Mouse (Mus musculus): Measurements from ENCODE around the gene Gm20388. TPM values are rescaled to one million over a fixed set of nuclear protein-coding genes. Genes with fewer than 3 reads are reported as not detected.

Gene Gm20388
- polyA plus RNA-seq, 1 experiment: 28.1 TPM

DNA sequence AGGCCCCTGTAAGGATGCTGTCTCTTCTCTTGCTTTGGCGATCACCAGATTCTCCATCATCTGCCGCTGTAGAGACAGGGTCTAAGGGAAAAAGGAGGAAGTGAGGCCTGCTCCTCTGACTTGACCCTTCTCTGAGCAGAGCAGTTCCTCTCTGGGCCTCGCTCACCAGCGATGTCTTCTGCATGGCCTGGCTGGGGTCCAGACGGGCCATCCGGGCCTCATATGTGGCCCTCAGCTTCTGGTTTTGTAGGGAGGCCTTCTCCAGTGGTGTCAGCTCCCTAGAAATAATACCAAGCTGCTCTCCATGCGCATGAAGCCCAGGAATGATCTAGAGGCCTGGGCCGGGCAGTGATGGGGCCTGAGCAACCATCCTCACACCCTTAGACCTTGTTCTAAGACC is 3338.0 kb downstream of the Gm20388 start:
- Histone ChIP-seq H3K9me3 (replicated peaks; ENCODE audit: control insufficient read depth, insufficient read depth, low read length, poor library complexity, severe bottlenecking) (no peaks in the 10 kb centered on the region), H3K36me3 (ENCODE audit: control insufficient read depth, insufficient read depth, low read length, poor library complexity, severe bottlenecking) (no peaks in the 10 kb centered on the region), H3K9ac (ENCODE audit: low read depth, poor library complexity, severe bottlenecking) (no peak overlapping the region), H3K4me1 (ENCODE audit: control insufficient read depth, insufficient read depth, low read length) (no peaks in the 10 kb centered on the region), H3K4me3 (ENCODE audit: low read depth, low read length) (no peak overlapping the region), H3K27me3 (ENCODE audit: control insufficient read depth, insufficient read depth, low read length, poor library complexity, severe bottlenecking) (no peaks in the 10 kb centered on the region), H3K27ac (ENCODE audit: insufficient read depth, low read length) (no peak overlapping the region)
- TF ChIP-seq CTCF (IDR thresholded peaks at IDR 0.05; ENCODE audit: low read depth, low read length): no peak
- no peak for TF ChIP-seq POLR2A (IDR thresholded peaks at IDR 0.05; ENCODE audit: insufficient read depth, low read length)
- no peak for TF ChIP-seq EP300 (IDR thresholded peaks at IDR 0.05; ENCODE audit: insufficient read depth, low read depth, low read length)

- Histone ChIP-seq H3K27ac (ENCODE audit: insufficient read depth, low read length) (no peak overlapping the region), H3K36me3 (ENCODE audit: control insufficient read depth, insufficient read depth, low read length, poor library complexity, severe bottlenecking) (no peaks in the 10 kb centered on the region)
- no peak for TF ChIP-seq EP300 (IDR thresholded peaks at IDR 0.05; ENCODE audit: insufficient read depth, low read depth, low read length)
- no peak for TF ChIP-seq POLR2A (IDR thresholded peaks at IDR 0.05; ENCODE audit: insufficient read depth, low read length)
- no peak for TF ChIP-seq CTCF (IDR thresholded peaks at IDR 0.05; ENCODE audit: low read depth, low read length)
Measured at GRCm38 (mm10) chr8:123250940-123251339, 3340.3 kb downstream of the Gm20388 start.

DNA sequence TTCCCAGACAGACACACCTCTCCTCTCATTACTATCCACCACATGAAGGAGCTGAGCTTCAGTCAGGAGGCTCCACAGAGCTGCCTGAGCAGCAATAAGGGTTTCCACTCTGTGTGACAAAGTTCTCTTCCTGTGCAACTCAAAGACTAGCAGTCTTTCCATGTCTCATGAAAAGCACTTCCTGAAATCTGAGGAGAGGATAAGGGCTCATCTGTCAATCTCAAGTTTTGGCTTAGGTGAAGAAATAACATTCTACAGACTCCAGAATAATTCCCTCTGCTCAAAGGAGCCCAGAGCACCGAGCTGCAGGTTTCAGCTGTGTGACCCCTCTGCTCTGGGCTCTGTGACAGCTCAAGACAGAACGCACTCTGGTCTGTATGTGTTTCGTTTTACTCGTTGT is 3342.3 kb downstream of the Gm20388 start:
- no peak for TF ChIP-seq CTCF (IDR thresholded peaks at IDR 0.05; ENCODE audit: low read depth, low read length)
- no peak for TF ChIP-seq POLR2A (IDR thresholded peaks at IDR 0.05; ENCODE audit: insufficient read depth, low read length)
- no peak for TF ChIP-seq EP300 (IDR thresholded peaks at IDR 0.05; ENCODE audit: insufficient read depth, low read depth, low read length)
- no peak overlapping the region for H3K27ac ChIP-seq (ENCODE audit: insufficient read depth, low read length)
- H3K36me3 ChIP-seq (ENCODE audit: control insufficient read depth, insufficient read depth, low read length, poor library complexity, severe bottlenecking): peaks cover 3% of the 10 kb centered on the region
- no peak overlapping the region for H3K4me3 ChIP-seq (ENCODE audit: low read depth, low read length)
- no peaks in the 10 kb centered on the region for H3K4me1 ChIP-seq (ENCODE audit: control insufficient read depth, insufficient read depth, low read length)
- no peak overlapping the region for H3K9ac ChIP-seq (ENCODE audit: low read depth, poor library complexity, severe bottlenecking)
- no peaks in the 10 kb centered on the region for H3K27me3 ChIP-seq (ENCODE audit: control insufficient read depth, insufficient read depth, low read length, poor library complexity, severe bottlenecking)
- H3K9me3 ChIP-seq (replicated peaks; ENCODE audit: control insufficient read depth, insufficient read depth, low read length, poor library complexity, severe bottlenecking): no peaks in the 10 kb centered on the region

More at GRCm38 (mm10) chr8:123250940-123251339, 3340.3 kb downstream of the Gm20388 start:
- no peaks in the 10 kb centered on the region for H3K27me3 ChIP-seq (ENCODE audit: control insufficient read depth, insufficient read depth, low read length, poor library complexity, severe bottlenecking)
- no peak overlapping the region for H3K4me3 ChIP-seq (ENCODE audit: low read depth, low read length)
- H3K9ac ChIP-seq (ENCODE audit: low read depth, poor library complexity, severe bottlenecking): no peak overlapping the region
- no peaks in the 10 kb centered on the region for H3K9me3 ChIP-seq (replicated peaks; ENCODE audit: control insufficient read depth, insufficient read depth, low read length, poor library complexity, severe bottlenecking)
- no peaks in the 10 kb centered on the region for H3K4me1 ChIP-seq (ENCODE audit: control insufficient read depth, insufficient read depth, low read length)

- Histone ChIP-seq H3K9ac (ENCODE audit: low read depth, poor library complexity, severe bottlenecking) (peak overlapping the region; percentile 98), H3K4me3 (ENCODE audit: low read depth, low read length) (peak overlapping the region; percentile 91), H3K36me3 (ENCODE audit: control insufficient read depth, insufficient read depth, low read length, poor library complexity, severe bottlenecking) (peaks cover 3% of the 10 kb centered on the region), H3K9me3 (replicated peaks; ENCODE audit: control insufficient read depth, insufficient read depth, low read length, poor library complexity, severe bottlenecking) (no peaks in the 10 kb centered on the region), H3K27me3 (ENCODE audit: control insufficient read depth, insufficient read depth, low read length, poor library complexity, severe bottlenecking) (no peaks in the 10 kb centered on the region), H3K27ac (ENCODE audit: insufficient read depth, low read length) (no peak overlapping the region), H3K4me1 (ENCODE audit: control insufficient read depth, insufficient read depth, low read length) (no peaks in the 10 kb centered on the region)
- TF ChIP-seq EP300 (IDR thresholded peaks at IDR 0.05; ENCODE audit: insufficient read depth, low read depth, low read length) (no peak), CTCF (IDR thresholded peaks at IDR 0.05; ENCODE audit: low read depth, low read length) (no peak), POLR2A (IDR thresholded peaks at IDR 0.05; ENCODE audit: insufficient read depth, low read length) (no peak)
Measured at GRCm38 (mm10) chr8:123253451-123254098, 3342.9 kb downstream of the Gm20388 start.

DNA sequence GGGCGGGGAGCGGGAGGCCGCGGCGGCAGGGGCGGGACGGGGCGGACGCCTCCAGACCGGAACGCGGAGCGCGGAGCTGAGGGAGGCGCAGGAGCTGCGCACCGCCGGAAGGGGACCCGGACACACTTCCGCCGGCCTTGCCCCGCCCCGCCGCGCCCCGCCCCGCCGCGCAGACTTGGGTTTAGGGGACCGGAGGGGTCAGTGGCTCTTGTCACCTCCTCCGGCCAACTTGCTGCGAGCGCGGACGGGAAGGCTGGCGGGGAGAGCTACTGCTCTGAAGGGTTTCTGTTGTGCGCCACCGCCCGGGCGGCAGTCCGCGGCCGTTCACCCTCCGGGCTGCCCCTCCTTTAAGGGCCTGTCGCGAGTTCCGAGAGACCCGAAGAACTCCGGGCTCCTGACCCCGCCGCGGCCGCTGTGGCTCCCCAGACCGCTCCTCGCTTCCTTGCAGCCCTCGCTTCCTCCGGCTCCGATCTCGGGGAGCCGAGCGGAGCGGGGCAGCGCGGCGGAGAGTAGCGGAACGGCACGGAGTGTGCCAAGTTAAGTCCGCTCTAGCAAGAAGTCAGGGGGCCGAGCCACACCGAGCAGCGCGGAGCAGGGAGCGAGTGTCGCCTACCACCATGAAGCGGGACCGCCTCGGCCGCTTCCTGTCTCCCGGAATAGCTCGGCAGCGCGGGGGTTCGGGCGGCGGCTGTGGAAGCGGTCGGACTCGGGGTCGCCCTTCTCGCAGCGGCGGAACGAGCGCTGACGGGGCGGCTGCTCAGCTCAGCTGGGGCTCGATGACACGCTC is 3343.7 kb downstream of the Gm20388 start, which contains the start of the genes Zfp276 and Vps9d1:
Gene Zfp276, plus strand, starts transcription at position 97 of the 787 bp plus-strand sequence.
Gene Vps9d1, minus strand, starts transcription at position 250 of the 787 bp plus-strand sequence.
- peaks cover 3% of the 10 kb centered on the region for H3K36me3 ChIP-seq (ENCODE audit: control insufficient read depth, insufficient read depth, low read length, poor library complexity, severe bottlenecking)
- peak within 1 kb of the TSS; percentile 98 for H3K9ac ChIP-seq (ENCODE audit: low read depth, poor library complexity, severe bottlenecking)

DNA sequence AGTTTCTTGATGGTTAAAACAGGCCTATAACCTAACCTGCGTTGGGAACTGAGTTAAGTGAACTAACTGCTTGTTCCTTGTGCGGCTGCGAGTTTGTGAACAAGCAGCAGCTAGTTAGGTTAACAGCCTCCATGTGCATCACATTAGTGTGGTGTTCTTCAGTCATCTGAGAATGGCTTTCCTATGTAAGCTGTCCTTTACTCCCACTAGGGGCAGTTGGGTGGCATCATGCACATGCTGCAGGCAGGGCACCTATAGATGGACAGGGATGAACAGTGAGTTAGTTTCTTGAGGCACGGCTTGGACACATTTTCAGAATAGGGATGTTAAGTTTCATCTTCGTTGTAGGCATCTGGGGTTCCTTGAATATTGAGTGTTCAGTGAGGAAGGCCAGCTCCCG is 3344.5 kb downstream of the Gm20388 start:
- H3K27me3 ChIP-seq (ENCODE audit: control insufficient read depth, insufficient read depth, low read length, poor library complexity, severe bottlenecking): no peaks in the 10 kb centered on the region
- H3K27ac ChIP-seq (ENCODE audit: insufficient read depth, low read length): no peak overlapping the region
- H3K9me3 ChIP-seq (replicated peaks; ENCODE audit: control insufficient read depth, insufficient read depth, low read length, poor library complexity, severe bottlenecking): no peaks in the 10 kb centered on the region
- peak overlapping the region; percentile 98 for H3K9ac ChIP-seq (ENCODE audit: low read depth, poor library complexity, severe bottlenecking)
- TF ChIP-seq POLR2A (IDR thresholded peaks at IDR 0.05; ENCODE audit: insufficient read depth, low read length) (no peak), EP300 (IDR thresholded peaks at IDR 0.05; ENCODE audit: insufficient read depth, low read depth, low read length) (no peak), CTCF (IDR thresholded peaks at IDR 0.05; ENCODE audit: low read depth, low read length) (no peak)
- H3K36me3 ChIP-seq (ENCODE audit: control insufficient read depth, insufficient read depth, low read length, poor library complexity, severe bottlenecking): peaks cover 3% of the 10 kb centered on the region
- H3K4me1 ChIP-seq (ENCODE audit: control insufficient read depth, insufficient read depth, low read length): no peaks in the 10 kb centered on the region
- H3K4me3 ChIP-seq (ENCODE audit: low read depth, low read length): 0 out of 2 replicates have a peak overlapping the region, but pooled peaks have one; percentile 14

More for the DNA sequence above, 3343.7 kb downstream of the Gm20388 start, which contains the start of the genes Zfp276 and Vps9d1:
- TF ChIP-seq EP300 (IDR thresholded peaks at IDR 0.05; ENCODE audit: insufficient read depth, low read depth, low read length): no peak
- no peaks in the 10 kb centered on the region for H3K4me1 ChIP-seq (ENCODE audit: control insufficient read depth, insufficient read depth, low read length)
- H3K9me3 ChIP-seq (replicated peaks; ENCODE audit: control insufficient read depth, insufficient read depth, low read length, poor library complexity, severe bottlenecking): no peaks in the 10 kb centered on the region
- H3K27ac ChIP-seq (ENCODE audit: insufficient read depth, low read length): no peak within 1 kb of the TSS
- H3K27me3 ChIP-seq (ENCODE audit: control insufficient read depth, insufficient read depth, low read length, poor library complexity, severe bottlenecking): no peaks in the 10 kb centered on the region
- H3K4me3 ChIP-seq (ENCODE audit: low read depth, low read length): peak within 1 kb of the TSS; percentile 91

All from ES-Bruce4 (cell line).